Mouse (Mus musculus) myocyte (in vitro differentiated cells): Measurements from ENCODE around the gene Lbh. TPM values are rescaled to one million over a fixed set of nuclear protein-coding genes. Genes with fewer than 3 reads are reported as not detected.

ENCODE experiments used
- H3K27me3 ChIP-seq: one replicate; pipeline ENCODE4 v1.6.1; 2011; ENCODE audit not compliant: control insufficient read depth, insufficient read depth, insufficient read length
- H3K36me3 ChIP-seq: one replicate; pipeline ENCODE4 v1.6.1; 2011; ENCODE audit not compliant: control insufficient read depth, insufficient read depth
- H3K4me2 ChIP-seq: one replicate; pipeline ENCODE4 v1.6.1; 2011; ENCODE audit warnings: low read depth, control low read depth
- H3K4me3 ChIP-seq: one replicate; pipeline ENCODE4 v1.5.1; 2011; ENCODE audit warnings: mild to moderate bottlenecking, control low read depth, moderate library complexity
- H3K79me2 ChIP-seq: one replicate; pipeline ENCODE4 v1.6.1; 2011; ENCODE audit not compliant: control insufficient read depth, insufficient read depth
- H3ac ChIP-seq: one replicate; pipeline ENCODE4 v1.6.1; 2011; ENCODE audit not compliant: control insufficient read depth, insufficient read length
- CEBPB ChIP-seq: IDR thresholded peaks from 2 replicates; pipeline ENCODE4 v1.6.1; 2011; ENCODE audit warnings: mild to moderate bottlenecking, moderate library complexity; ENCODE audit not compliant: poor library complexity, insufficient read depth, severe bottlenecking
- E2F4 ChIP-seq: IDR thresholded peaks from one replicate; pipeline ENCODE4 v1.6.1; 2011; ENCODE audit warnings: mild to moderate bottlenecking, control low read depth, moderate library complexity; ENCODE audit not compliant: insufficient read depth
- MAX ChIP-seq: IDR thresholded peaks from one replicate; pipeline ENCODE4 v1.6.1; 2011; ENCODE audit warnings: low read depth, mild to moderate bottlenecking, control low read depth
- MYOD1 ChIP-seq, 3 experiments: IDR thresholded peaks; one replicate each; pipeline ENCODE4 v1.6.1; 2011; ENCODE audit warnings: control low read depth in 2 of 3, low read depth in 2 of 3, mild to moderate bottlenecking in 2 of 3, moderate library complexity in 1 of 3; ENCODE audit not compliant: insufficient read length in 2 of 3, control insufficient read depth in 1 of 3
- MYOG ChIP-seq, 3 experiments: IDR thresholded peaks; one replicate each; pipeline ENCODE4 v1.6.1; 2011; ENCODE audit warnings: control low read depth in 2 of 3, low read depth in 2 of 3, mild to moderate bottlenecking in 2 of 3; ENCODE audit not compliant: insufficient read length in 2 of 3, control insufficient read depth in 1 of 3, insufficient read depth in 1 of 3
- POLR2A ChIP-seq: IDR thresholded peaks from one replicate; pipeline ENCODE4 v1.6.1; 2011; ENCODE audit warnings: low read depth, mild to moderate bottlenecking, control low read depth, moderate library complexity; ENCODE audit not compliant: insufficient read length
- POLR2AphosphoS2 ChIP-seq: IDR thresholded peaks from one replicate; pipeline ENCODE4 v1.6.1; 2011; ENCODE audit warnings: low read depth, control low read depth; ENCODE audit not compliant: insufficient read length
- REST ChIP-seq: IDR thresholded peaks from one replicate; pipeline ENCODE4 v1.6.1; 2011; ENCODE audit warnings: mild to moderate bottlenecking, control low read depth, moderate library complexity; ENCODE audit not compliant: insufficient read depth, insufficient read length
- SRF ChIP-seq: IDR thresholded peaks from one replicate; pipeline ENCODE4 v1.6.1; 2011; ENCODE audit warnings: low read depth; ENCODE audit not compliant: control insufficient read depth, insufficient read length
- TCF12 ChIP-seq: IDR thresholded peaks from one replicate; pipeline ENCODE4 v1.6.1; 2011; ENCODE audit warnings: mild to moderate bottlenecking, control low read depth; ENCODE audit not compliant: poor library complexity, insufficient read depth, severe bottlenecking
- TCF3 ChIP-seq: IDR thresholded peaks from one replicate; pipeline ENCODE4 v1.6.1; 2011; ENCODE audit warnings: low read depth, control low read depth; ENCODE audit not compliant: insufficient read length
- USF1 ChIP-seq: IDR thresholded peaks from one replicate; pipeline ENCODE4 v1.6.1; 2011; ENCODE audit warnings: low read depth, mild to moderate bottlenecking, control low read depth, moderate library complexity
- polyA plus RNA-seq: library from polyadenylated mRNA; unstranded; fragments of >200 nt; fragmentation: generic; extraction: Trizol; gene quantifications from one replicate; pipeline ENCODE4 v1.2.1, GENCODE M21; 2012; ENCODE audit warnings: missing spikeins

Gene Lbh
- polyA plus RNA-seq, 1 experiment = 29.8 TPM

GRCm38 (mm10) chr17:72967371-72968175 is 49.5 kb downstream of the Lbh start:
- H3K27me3 ChIP-seq = no peaks in the 10 kb centered on the region
- no peak overlapping the region for H3K4me3 ChIP-seq
- no peaks in the 10 kb centered on the region for H3K79me2 ChIP-seq
- TF ChIP-seq SRF = no peak
- no peak for TF ChIP-seq POLR2A
- no peak for TF ChIP-seq MYOD1 (IDR thresholded peaks at IDR 0.05; ENCODE audit: control insufficient read depth in 1 of 3, insufficient read length in 2 of 3, low read depth in 2 of 3)
- TF ChIP-seq TCF12 = no peak
- TF ChIP-seq E2F4 = no peak
- no peak for TF ChIP-seq MAX
- no peak for TF ChIP-seq POLR2AphosphoS2
- no peaks in the 10 kb centered on the region for H3K36me3 ChIP-seq
- H3ac ChIP-seq = no peak overlapping the region
- peak overlapping the region; percentile 3 for H3K4me2 ChIP-seq

GRCm38 (mm10) chr17:72968666-72969065 is 50.6 kb downstream of the Lbh start:
- TF ChIP-seq REST (no peak), SRF (no peak), CEBPB (no peak), E2F4 (no peak), TCF12 (no peak), POLR2A (no peak), POLR2AphosphoS2 (no peak), MYOG (IDR thresholded peaks at IDR 0.05; ENCODE audit: control insufficient read depth in 1 of 3, insufficient read depth in 1 of 3, insufficient read length in 2 of 3, low read depth in 2 of 3) (no peak)
- no peaks in the 10 kb centered on the region for H3K36me3 ChIP-seq
- no peak overlapping the region for H3K4me3 ChIP-seq
- H3K4me2 ChIP-seq = no peak overlapping the region
- H3ac ChIP-seq = no peak overlapping the region
- no peaks in the 10 kb centered on the region for H3K79me2 ChIP-seq
- no peaks in the 10 kb centered on the region for H3K27me3 ChIP-seq

GRCm38 (mm10) chr17:72970631-72971161 is 52.6 kb downstream of the Lbh start:
- H3ac ChIP-seq = no peak overlapping the region
- H3K79me2 ChIP-seq = no peaks in the 10 kb centered on the region
- TF ChIP-seq CEBPB (0 out of 2 replicates have a peak, but pooled peaks have one; percentile 9), POLR2A (peak; percentile 62), REST (no peak), SRF (peak; percentile 99), MAX (no peak), MYOD1 (IDR thresholded peaks at IDR 0.05; ENCODE audit: control insufficient read depth in 1 of 3, insufficient read length in 2 of 3, low read depth in 2 of 3) (peak in 2 of 3 experiments; percentile 91 to 92), TCF12 (peak; percentile 6), USF1 (no peak), POLR2AphosphoS2 (no peak), E2F4 (no peak), MYOG (IDR thresholded peaks at IDR 0.05; ENCODE audit: control insufficient read depth in 1 of 3, insufficient read depth in 1 of 3, insufficient read length in 2 of 3, low read depth in 2 of 3) (peak in 1 of 3 experiments; percentile 55), TCF3 (no peak)
- H3K27me3 ChIP-seq = no peaks in the 10 kb centered on the region
- H3K36me3 ChIP-seq = no peaks in the 10 kb centered on the region
- H3K4me2 ChIP-seq = peak overlapping the region; percentile 78
- no peak overlapping the region for H3K4me3 ChIP-seq

GRCm38 (mm10) chr17:72973041-72973440 is 54.9 kb downstream of the Lbh start:
- TF ChIP-seq SRF = no peak
- no peak for TF ChIP-seq TCF3
- no peak for TF ChIP-seq MYOD1 (IDR thresholded peaks at IDR 0.05; ENCODE audit: control insufficient read depth in 1 of 3, insufficient read length in 2 of 3, low read depth in 2 of 3)
- TF ChIP-seq CEBPB = no peak
- TF ChIP-seq MAX = no peak
- TF ChIP-seq USF1 = no peak
- TF ChIP-seq POLR2AphosphoS2 = no peak
- TF ChIP-seq POLR2A = no peak
- no peak for TF ChIP-seq MYOG (IDR thresholded peaks at IDR 0.05; ENCODE audit: control insufficient read depth in 1 of 3, insufficient read depth in 1 of 3, insufficient read length in 2 of 3, low read depth in 2 of 3)
- TF ChIP-seq REST = no peak
- no peak for TF ChIP-seq TCF12
- no peak for TF ChIP-seq E2F4
- Histone ChIP-seq H3K4me3 (no peak overlapping the region), H3ac (no peak overlapping the region), H3K79me2 (no peaks in the 10 kb centered on the region), H3K4me2 (no peak overlapping the region), H3K36me3 (no peaks in the 10 kb centered on the region), H3K27me3 (no peaks in the 10 kb centered on the region)
